Mouse (Mus musculus) testis, adult 2 months (tissue): ENCODE results near the gene Meis3.
A peak's percentile ranks its signal among the peaks of the same experiment; 100 is the strongest.

Experiments
- CTCF ChIP-seq: fragments of 200-500 bp; IDR thresholded peaks from 2 replicates; pipeline ENCODE4 v1.5.1; 2012; ENCODE audit warnings: low read depth, mild to moderate bottlenecking, inconsistent platforms, low read length, moderate library complexity; ENCODE audit not compliant: control insufficient read depth, insufficient read depth, insufficient replicate concordance
- POLR2A ChIP-seq: fragments of 200-500 bp; IDR thresholded peaks from 2 replicates; pipeline ENCODE4 v1.6.1; 2012; ENCODE audit warnings: low read depth, mild to moderate bottlenecking, inconsistent platforms, low read length, moderate library complexity; ENCODE audit not compliant: control insufficient read depth

DNA sequence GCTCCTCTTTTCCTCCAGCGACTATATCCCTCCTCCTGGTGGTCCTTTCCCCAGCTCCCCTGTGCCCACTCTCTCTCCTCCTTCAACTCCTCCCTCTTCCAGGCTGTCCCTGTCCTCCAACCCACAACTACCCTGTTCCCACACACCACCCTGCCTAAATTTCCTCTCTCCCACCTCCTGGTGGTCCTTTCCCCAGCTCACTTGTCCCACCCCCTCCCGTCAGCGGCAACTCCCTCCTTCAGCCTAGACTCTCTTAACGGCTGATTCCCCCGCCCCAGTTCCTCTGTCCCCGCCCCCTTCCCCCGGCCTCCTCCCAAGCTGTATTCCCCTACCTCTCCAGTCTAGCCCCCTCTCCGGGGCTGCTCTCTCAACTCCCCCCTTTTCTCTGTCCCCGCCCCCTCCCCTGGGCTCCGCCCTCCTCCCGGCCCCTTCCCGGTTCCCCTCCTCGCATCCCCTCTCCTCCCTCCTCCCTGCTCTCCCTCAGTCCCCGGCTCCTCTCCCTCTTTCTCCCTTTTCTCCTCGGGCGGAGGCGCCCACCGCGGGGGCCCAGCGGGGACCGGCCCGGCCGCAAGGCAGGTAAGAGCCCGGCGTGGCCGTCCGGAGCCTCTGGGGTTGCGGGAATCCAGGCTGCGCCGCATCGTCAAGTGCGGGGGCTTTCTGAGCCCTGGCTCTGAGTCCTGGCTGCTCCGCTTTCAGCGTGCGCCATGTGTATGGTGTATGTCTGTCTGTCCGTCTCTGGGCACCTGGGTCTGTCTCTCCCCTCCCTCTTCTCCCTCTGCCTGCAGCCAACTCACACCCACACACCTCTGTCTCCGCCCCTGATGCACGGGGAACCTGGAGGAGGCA is 44.8 kb upstream of the Meis3 start:
- TF ChIP-seq CTCF (no peak), POLR2A (peak; percentile 34)
